Mouse (Mus musculus) liver, embryonic 14.5 days (tissue): ENCODE data around the gene Ltf.

ENCODE experiments used
- CTCF ChIP-seq: IDR thresholded peaks from 2 replicates; pipeline ENCODE4 v1.5.1; 2016; ENCODE audit warnings: antibody characterized with exemption, low read depth, control low read depth
- EP300 ChIP-seq: IDR thresholded peaks from 2 replicates; pipeline ENCODE4 v1.6.1; 2016; ENCODE audit warnings: antibody characterized with exemption, low read depth

GRCm38 (mm10) chr9:111067052-111067451, 48.0 kb downstream of the Ltf start:
- no peak for TF ChIP-seq EP300
- no peak for TF ChIP-seq CTCF
